Comparison of ENCODE assay signal across 13 mouse cellular contexts in genomic region chr10:111157241-111157659, GRCm38 (mm10). TPM values are rescaled to one million over a fixed set of nuclear protein-coding genes. Genes with fewer than 3 reads are reported as not detected.
DNase-seq lines count a peak whose midpoint lies in the region; ATAC-seq lines count a peak whose summit lies in the region.
"Had no signal": no experiment of that assay in that cellular context is flagged by ENCODE, and none has a peak within 500 bp of the region (broad histone marks: within the 10 kb centered on the region; RNA-seq: fewer than 3 reads in every experiment).

No protein-coding gene starts in this region.

- DNase-seq in A20 (ENCODE audit: low read depth, low spot score), result peak; percentile 94
- DNase-seq in spleen, postnatal 36 days (ENCODE audit: low spot score in 2 of 2), result peak; percentile 76
- DNase-seq in midbrain, embryonic 10.5 days (ENCODE audit: low spot score), result no peak
- no peak for DNase-seq in cerebellum, postnatal 25 days
- DNase-seq in left cerebral cortex, postnatal 4 days, result no peak
- DNase-seq: cerebellum, adult 18-20 months; kidney, adult 8-10 months; kidney, postnatal 4 days had no signal

- H3K4me2 ChIP-seq in heart, embryonic 14.5 days (ENCODE audit: low read length), result peak overlapping the region; percentile 29
- no peak overlapping the region for H3K4me2 ChIP-seq in heart, embryonic 11.5 days
- H3K4me2 ChIP-seq: hindbrain, embryonic 15.5 days had no signal

- no peaks in the 10 kb centered on the region for H3K36me3 ChIP-seq in heart, embryonic 14.5 days (ENCODE audit: control insufficient read depth, insufficient read depth, low read length)
- H3K36me3 ChIP-seq in heart, embryonic 11.5 days (ENCODE audit: control insufficient read depth, insufficient read depth, low read length), result no peaks in the 10 kb centered on the region
- H3K36me3 ChIP-seq in midbrain, embryonic 10.5 days, result no peaks in the 10 kb centered on the region
- H3K36me3 ChIP-seq: hindbrain, embryonic 15.5 days; liver, embryonic 15.5 days had no signal

- no peaks in the 10 kb centered on the region for H3K27me3 ChIP-seq in heart, embryonic 14.5 days (ENCODE audit: control insufficient read depth, insufficient read depth, low read length)
- no peaks in the 10 kb centered on the region for H3K27me3 ChIP-seq in heart, embryonic 11.5 days (ENCODE audit: control insufficient read depth, insufficient read depth, low read length)
- H3K27me3 ChIP-seq in midbrain, embryonic 10.5 days (ENCODE audit: low read depth, poor library complexity, severe bottlenecking), result no peaks in the 10 kb centered on the region
- H3K27me3 ChIP-seq: hindbrain, embryonic 15.5 days; liver, embryonic 15.5 days had no signal

- peaks cover 4 to 10% of the 10 kb centered on the region in 2 experiments; a peak in 3 of 4 replicates for H3K4me1 ChIP-seq in heart, embryonic 14.5 days (ENCODE audit: control insufficient read depth in 2 of 2, insufficient read depth in 2 of 2, low read length in 2 of 2)
- no peaks in the 10 kb centered on the region for H3K4me1 ChIP-seq in heart, embryonic 11.5 days (ENCODE audit: control insufficient read depth, insufficient read depth, low read length)
- no peaks in the 10 kb centered on the region for H3K4me1 ChIP-seq in midbrain, embryonic 10.5 days
- H3K4me1 ChIP-seq: hindbrain, embryonic 15.5 days had no signal

- no peak overlapping the region for H3K27ac ChIP-seq in heart, embryonic 14.5 days (replicated peaks in 1 of 2; ENCODE audit: control insufficient read depth in 1 of 2, insufficient read depth in 1 of 2, low read depth in 2 of 2, low read length in 2 of 2)
- H3K27ac ChIP-seq in heart, embryonic 11.5 days (ENCODE audit: low read depth, low read length), result no peak overlapping the region
- H3K27ac ChIP-seq in midbrain, embryonic 10.5 days (replicated peaks), result no peak overlapping the region
- H3K27ac ChIP-seq: hindbrain, embryonic 15.5 days; liver, embryonic 15.5 days had no signal

- H3K9me3 ChIP-seq in heart, embryonic 14.5 days (ENCODE audit: control insufficient read depth, low read length), result no peaks in the 10 kb centered on the region
- no peaks in the 10 kb centered on the region for H3K9me3 ChIP-seq in heart, embryonic 11.5 days (replicated peaks; ENCODE audit: control insufficient read depth, low read length)
- H3K9me3 ChIP-seq in midbrain, embryonic 10.5 days (replicated peaks), result no peaks in the 10 kb centered on the region
- H3K9me3 ChIP-seq: hindbrain, embryonic 15.5 days; liver, embryonic 15.5 days had no signal

- 74% methylated on average over 7 of the region's 7 CpGs for WGBS in heart, embryonic 14.5 days
- WGBS in heart, embryonic 11.5 days (ENCODE audit: insufficient replicate concordance), result 77% methylated on average over 7 of the region's 7 CpGs
- WGBS in midbrain, embryonic 10.5 days, result 90% methylated on average over 7 of the region's 7 CpGs

- H3K9ac ChIP-seq in heart, embryonic 14.5 days (ENCODE audit: low read length), result no peak overlapping the region
- H3K9ac ChIP-seq in heart, embryonic 11.5 days (ENCODE audit: low read depth, low read length), result no peak overlapping the region
- H3K9ac ChIP-seq: hindbrain, embryonic 15.5 days; liver, embryonic 15.5 days had no signal

- H3K4me3 ChIP-seq in heart, embryonic 14.5 days (ENCODE audit: control insufficient read depth in 1 of 2, insufficient read depth in 1 of 2, low read depth in 1 of 2, low read length in 2 of 2), result no peak overlapping the region
- no peak overlapping the region for H3K4me3 ChIP-seq in heart, embryonic 11.5 days (ENCODE audit: low read depth, low read length)
- H3K4me3 ChIP-seq in midbrain, embryonic 10.5 days, result no peak overlapping the region
- H3K4me3 ChIP-seq: hindbrain, embryonic 15.5 days; liver, embryonic 15.5 days had no signal

- intact Hi-C loops in left cerebral cortex, postnatal 4 days (cut with DNase I), result no loop called here

- ATAC-seq in heart, embryonic 14.5 days (ENCODE audit: insufficient number of reproducible peaks, insufficient read depth, low FRiP score, low read depth), result no peak
- ATAC-seq in heart, embryonic 11.5 days (replicated peaks; ENCODE audit: insufficient number of reproducible peaks, low FRiP score, low TSS enrichment), result no peak
- ATAC-seq in activated CD4-positive, CD25-positive, alpha-beta regulatory T cell, adult 4 months, result peak; percentile 79

RNA-seq across cellular contexts. Expression of gene Osbpl8, which starts 7.3 kb away (rescaled TPM):
- polyA plus RNA-seq in heart, embryonic 14.5 days (2014; fragmentation: Nextera tagmentation; extraction: Ambion mirVana), result 43.9 and 50.3 TPM in 2 replicates
- 20.5 and 21.1 TPM in 2 replicates for polyA plus RNA-seq in heart, embryonic 11.5 days (2014; fragmentation: Nextera tagmentation; extraction: Ambion mirVana)
- 10 to 100 TPM; 12.0 to 16.7 TPM for polyA plus RNA-seq in activated CD4-positive, CD25-positive, alpha-beta regulatory T cell, adult 4 months (2017; shearing (Covaris generic))
- 7.6 and 10.6 TPM in 2 replicates for polyA plus RNA-seq in midbrain, embryonic 10.5 days (2016; fragmentation: Nextera tagmentation; extraction: Ambion mirVana)
- total RNA-seq in left cerebral cortex, postnatal 4 days (2021), result 10 to 100 TPM; 72.4 to 74.7 TPM

Comparison
In these comparisons a context has a peak if more than half of its experiments do, and no peak if none do; other contexts are left out.
1. DNase-seq: peak in A20 (single experiment) and spleen, postnatal 36 days (2 of 2); none in midbrain, embryonic 10.5 days (single experiment), cerebellum, postnatal 25 days (0 of 2) and left cerebral cortex, postnatal 4 days (single experiment).